Mouse (Mus musculus) left cerebral cortex, postnatal 25 days (tissue): ENCODE data around the gene Ensa. TPM values are rescaled to one million over a fixed set of nuclear protein-coding genes. Genes with fewer than 3 reads are reported as not detected.
"Not testable (repeated sequence)": the region's sequence is repeated elsewhere in the genome, so short reads cannot be mapped to it uniquely, and the experiment has no call there.

ENCODE experiments used
- DNase-seq, 2 experiments: peaks; one replicate each; pipeline ENCODE4 v3.0.0; 2022; ENCODE audit warnings: low spot score in 2 of 2, mixed read lengths in 1 of 2
- intact Hi-C: fragments of 180-260 bp; cut with DNase I; formaldehyde crosslinking; loops from one replicate; pipeline ENCODE4 v1.15.1; 2025
- total RNA-seq, 2 experiments: library from RNA; stranded (reverse); gene quantifications; 2 replicates each; pipeline ENCODE4 v1.2.3; 2021

Gene Ensa
- total RNA-seq, 2 experiments from 2014 or later, result 366 to 382 TPM

DNA sequence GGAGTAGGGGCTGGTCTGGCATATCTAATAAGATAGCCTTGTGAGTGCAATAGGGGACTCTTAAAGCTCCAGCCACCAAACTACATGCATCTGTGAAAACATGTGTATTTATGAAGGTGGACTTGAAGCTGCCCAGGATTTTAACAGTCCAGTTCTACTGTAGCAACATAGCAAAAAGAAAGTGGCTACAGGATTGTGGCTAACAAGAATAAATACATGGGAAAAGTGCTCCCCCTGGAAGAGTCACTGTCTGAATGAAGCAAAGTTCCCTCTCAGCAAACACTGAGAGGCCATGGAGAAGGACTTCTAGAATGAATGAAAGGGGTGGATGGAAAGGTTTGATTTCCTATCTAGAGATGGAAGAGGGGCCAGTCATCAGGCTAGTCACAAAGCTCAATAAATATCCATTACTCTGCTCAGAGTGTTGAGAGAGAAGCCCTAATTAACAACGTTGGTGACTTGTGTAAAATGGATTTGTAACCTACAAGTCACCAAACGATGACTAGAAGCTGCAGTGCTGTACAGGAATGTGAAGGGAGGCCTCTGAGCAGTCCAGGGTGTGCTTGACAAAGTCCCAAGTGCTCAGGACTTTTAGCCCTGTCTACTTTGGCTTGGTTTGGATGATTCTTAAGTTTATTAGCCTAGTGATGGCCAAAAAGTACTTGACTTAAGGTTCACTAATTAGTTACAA lies 36.1 kb downstream of the Ensa start:
- intact Hi-C loops, result no loop called here
- DNase-seq, result no peak

DNA sequence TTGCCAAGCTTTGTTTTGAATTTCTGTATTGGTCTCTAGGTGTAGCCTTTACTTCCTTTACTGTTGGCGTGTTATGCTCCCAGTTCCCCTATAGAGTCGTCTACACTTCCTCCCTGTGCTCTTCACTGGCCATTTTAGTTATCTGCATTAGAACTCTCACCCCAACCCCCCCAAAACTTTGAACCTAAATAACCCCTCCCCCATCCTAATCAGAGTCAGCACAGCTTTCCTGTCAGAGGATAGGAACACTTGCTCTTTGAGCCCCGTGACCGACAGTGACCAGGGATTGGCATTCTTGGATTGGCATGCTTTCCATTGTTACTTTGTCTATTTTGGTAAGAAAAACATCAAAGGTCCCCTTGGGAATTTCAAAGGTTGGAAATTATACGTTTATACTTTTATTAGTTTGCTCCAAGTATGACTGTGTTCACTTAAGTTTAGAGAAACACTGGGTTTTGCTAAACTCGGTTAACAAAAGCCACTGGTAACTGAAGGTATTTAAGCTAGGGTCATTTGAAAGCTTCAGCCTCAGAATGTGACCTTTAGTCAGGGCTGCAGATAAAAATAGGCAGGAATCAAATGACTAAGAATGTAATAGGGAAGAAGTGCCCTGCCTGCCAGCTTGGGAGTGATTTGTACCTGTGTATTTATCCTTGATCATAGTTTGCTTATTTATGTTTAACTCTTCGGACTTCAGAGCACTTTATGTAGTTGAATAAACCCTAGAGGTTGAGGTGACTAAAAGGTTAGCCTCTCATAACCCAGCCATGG lies 37.3 kb downstream of the Ensa start:
- DNase-seq, result no peak
- intact Hi-C loops, result no loop called here

DNA sequence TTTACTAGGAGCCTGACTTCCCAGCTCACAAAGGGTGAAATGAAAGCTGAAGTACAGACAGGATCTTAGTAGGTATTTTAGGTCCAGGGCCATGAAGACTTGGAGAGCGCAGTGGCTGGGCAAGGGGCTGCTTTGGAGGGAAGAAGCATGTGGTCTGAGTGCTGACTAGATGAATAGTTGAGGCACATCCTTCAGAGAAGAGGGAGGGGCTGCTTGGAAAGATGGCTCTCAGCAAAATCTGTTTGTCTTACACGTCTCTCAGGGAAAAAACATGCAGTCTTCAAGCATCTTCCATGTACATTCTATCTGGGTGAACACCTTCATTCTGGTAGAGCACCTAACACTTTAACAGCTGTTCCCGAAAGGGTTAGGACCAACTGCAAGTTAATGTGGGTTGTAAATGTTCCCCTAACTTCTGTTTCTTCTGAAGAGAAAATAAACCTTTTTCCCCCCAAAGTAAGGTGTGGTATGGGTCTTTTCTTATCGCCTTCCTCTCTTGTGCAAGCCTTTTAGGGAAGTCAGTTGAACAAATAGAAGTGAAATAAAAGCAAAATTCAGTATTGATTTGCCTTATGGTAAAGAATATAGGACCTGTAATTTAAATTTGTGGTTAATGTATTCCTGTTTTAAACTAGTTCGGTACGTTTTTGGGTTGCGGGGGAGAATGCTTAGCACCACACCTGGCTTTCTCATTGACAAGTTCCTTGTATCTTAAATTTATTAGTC lies 38.1 kb downstream of the Ensa start:
- intact Hi-C loops, result no loop called here
- DNase-seq, result no peak

DNA sequence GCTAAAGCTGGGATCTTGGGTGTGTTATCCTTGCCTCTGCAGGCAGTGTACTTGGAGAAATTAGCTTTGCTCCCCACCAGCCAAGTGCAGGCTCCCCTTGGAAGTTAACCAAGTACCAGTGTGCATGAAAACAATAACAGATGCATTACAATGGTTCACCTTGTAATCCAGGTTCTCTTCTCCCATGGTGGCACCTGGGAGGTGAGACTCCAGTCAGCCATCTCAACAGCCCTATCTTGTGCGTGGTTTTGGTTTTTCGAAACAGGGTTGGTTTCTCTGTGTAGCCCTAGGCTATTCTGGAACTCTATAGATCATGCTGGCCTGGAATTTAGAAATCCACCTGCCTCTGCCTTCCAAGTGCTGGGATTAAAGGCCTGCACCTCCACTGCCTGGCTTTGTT lies 38.7 kb downstream of the Ensa start:
- no peak for DNase-seq
- intact Hi-C loops, result no loop called here

DNA sequence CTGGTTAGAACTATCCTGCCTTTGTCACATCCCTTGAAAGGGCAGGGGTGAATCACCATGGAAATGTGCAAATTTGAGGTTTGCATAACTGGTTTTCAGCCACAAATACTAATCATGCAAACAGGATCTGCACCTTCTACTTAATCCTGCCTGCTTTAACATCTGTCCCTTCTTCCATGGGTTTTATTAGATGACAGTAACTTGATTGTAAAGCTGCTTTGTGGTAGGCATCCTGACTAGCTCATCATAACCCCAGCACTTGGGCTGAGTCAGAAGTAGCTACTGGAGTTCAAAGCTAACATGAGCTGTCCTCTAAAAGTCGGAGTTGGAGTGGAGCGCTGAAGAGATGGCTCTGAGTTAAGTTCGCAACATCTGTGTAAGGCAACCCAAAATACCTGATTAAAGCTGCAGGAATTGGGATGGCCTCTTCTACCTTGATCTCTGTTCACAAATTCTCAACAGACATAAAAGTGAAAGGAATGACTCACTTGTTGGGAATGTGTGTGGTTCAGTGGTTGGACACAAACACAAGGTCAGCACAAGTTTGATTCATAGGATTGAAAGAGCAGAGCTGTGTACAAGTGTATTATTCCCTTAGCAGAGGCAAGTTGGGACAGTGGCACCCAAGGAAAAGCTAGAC lies 39.3 kb downstream of the Ensa start:
- DNase-seq, result no peak
- intact Hi-C loops, result no loop called here

DNA sequence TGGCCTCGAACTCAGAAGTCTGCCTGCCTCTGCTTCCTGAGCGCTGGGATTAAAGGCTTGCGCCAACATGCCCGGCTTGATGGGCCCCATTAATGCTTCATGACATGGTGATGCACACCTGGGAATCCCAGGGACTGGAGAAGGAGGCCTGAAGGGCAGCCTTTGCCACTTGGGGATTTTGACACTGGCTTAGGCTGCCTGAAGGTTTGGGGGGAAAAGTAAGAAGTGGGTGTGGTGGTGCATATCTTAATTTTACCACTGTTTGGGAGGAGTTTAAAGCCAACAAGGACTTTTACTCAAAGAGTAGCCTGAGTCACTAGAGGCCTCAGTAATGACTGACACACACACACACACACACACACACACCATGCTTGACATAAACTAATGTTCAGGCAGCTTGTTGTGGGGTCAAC lies 40.2 kb downstream of the Ensa start:
- no peak for DNase-seq
- intact Hi-C loops, result no loop called here

DNA sequence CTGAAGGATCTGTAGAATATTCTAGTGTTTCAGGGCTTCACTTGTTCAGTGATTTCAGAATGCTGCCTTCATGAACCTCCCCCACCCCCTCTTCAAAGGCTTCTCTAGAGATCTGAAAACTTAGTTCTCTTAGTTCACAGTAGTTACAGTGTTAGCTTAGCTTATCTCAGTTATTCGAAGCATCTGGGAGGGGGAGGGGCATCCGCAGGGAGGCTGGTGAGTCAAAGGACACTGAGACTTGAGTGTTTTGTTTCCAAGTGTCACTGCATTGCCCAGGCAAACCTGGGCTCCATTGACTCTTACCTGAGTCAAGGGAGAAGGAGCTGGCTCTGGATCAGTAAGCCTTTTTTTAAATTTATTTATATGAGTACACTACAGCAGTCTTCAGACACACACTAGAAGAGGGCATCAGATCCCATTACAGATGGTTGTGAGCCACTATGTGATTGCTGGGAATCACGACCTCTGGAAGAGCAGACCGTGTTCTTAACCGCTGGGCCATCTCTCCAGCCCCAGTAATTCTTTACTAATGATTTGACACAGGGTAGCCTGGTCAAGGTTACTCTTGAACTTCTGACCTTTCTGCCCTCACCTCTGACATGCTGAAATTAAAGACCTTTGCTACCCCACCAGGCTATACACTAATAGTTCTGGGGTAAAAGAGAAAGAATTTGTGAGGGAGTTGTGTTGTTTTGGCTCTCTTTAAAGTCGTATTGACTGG lies 41.5 kb downstream of the Ensa start:
- no peak for DNase-seq
- intact Hi-C loops, result no loop called here

DNA sequence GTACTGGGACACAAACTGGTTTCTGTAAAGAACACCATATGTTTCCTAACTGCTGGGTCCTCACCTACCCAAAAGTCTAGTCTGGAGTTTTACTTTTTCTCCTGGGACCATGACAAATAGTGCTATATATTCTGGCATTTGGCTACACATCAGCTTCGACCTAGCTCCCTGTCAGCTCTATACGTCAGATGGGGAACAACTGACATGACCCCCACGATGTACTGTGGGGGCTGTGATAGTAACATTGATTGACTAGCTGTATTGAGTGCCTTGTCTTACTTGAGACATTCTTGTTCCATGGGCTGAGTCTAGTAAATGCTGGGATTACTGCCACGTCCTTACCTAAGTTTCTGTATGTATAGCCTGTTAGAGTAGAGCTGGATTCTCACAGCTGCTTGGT lies 42.7 kb downstream of the Ensa start:
- intact Hi-C loops, result no loop called here
- DNase-seq, result no peak

DNA sequence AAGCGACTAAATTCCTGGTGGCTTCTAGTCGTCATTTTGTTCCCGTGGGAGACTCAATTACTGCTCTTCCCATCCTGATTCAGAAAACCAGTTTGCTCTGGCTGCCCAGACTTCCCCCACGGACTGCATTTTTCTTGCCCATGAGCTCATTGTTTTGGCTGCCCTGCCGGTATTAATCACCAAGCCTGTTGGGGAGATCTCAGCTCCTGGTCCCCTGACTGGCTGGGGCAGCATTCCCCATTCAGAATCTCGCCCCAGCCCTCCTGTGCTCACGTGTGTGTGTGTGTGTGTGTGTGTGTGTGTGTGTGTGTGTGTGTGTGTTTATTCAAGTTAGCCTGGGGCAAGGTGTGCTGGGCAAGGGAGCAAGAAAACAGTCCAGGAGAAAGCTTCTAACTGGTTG lies 43.2 kb downstream of the Ensa start:
- intact Hi-C loops, result no loop called here
- peak in 1 of 2 experiments; percentile 53 for DNase-seq

DNA sequence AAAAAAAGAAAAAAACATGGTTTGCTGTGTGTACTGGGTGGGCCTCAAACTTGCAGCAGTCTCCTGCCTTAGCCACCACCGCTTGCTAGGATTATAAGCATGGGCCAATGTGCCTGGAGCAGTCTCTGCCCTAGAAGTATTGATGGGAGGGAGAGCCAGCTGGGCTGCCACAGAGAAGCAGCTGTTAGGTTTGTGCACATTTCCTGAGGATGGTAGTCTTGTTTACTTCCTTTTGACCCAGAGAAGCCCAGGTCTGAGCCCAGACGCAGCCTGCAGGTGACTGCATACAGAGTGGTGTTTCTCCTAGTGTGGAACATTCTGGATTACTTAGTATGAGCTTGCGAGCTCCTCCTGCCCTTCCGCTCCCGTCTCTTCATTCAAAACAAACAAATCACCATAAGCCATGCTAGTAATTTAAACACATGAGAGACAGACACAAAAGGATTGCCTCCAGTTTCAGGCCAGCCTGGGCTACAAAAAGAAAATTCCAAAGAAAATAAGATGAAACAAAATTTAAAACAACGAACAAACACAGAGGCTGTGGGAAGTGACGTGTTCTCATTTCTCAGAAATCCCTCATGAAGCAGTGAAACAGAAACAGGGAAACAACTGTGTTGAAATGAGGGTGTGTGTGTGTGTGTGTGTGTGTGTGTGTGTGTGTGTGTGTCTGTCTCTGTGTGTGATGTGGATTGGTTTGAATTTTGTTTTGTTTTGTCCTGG lies 44.0 kb downstream of the Ensa start:
- intact Hi-C loops, result no loop called here
- DNase-seq, result no peak

DNA sequence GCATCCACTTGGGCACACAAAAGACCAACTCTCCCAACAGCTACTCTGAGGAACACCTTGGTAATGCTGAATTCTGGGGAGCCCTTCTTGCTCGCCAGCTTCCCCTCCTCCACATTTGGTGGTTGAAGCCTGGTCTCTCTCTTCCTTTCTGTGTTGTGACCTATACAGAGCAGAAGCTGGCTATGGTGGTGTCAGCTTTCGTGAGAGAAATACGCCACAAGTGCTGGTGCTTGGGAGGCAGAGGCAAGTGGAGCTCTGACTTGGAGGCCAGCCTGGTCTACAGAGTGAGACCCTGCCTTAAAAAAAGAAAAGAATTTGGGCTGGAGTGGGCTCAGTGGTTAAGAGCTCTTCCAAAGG lies 44.5 kb downstream of the Ensa start:
- no peak for DNase-seq
- intact Hi-C loops, result no loop called here

DNA sequence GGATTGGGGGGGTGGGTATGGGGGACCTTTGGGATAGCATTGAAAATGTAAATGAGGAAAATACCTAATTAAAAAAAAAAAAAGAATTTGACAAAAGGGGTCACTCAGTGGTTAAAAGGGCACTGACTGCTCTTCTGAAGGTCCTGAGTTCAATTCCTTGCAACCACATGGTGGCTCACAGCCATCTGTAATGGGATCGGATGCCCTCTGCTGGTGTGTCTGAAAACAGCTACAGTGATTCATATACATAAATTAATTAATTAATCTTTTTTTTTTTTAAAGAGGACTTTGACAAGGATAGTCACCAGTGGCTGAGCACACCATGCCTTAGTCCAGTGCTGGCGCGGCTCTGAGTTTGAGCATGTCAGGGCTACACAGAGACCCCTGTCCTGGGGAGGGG lies 45.6 kb downstream of the Ensa start:
- intact Hi-C loops, DNase-seq: not testable (repeated sequence)

DNA sequence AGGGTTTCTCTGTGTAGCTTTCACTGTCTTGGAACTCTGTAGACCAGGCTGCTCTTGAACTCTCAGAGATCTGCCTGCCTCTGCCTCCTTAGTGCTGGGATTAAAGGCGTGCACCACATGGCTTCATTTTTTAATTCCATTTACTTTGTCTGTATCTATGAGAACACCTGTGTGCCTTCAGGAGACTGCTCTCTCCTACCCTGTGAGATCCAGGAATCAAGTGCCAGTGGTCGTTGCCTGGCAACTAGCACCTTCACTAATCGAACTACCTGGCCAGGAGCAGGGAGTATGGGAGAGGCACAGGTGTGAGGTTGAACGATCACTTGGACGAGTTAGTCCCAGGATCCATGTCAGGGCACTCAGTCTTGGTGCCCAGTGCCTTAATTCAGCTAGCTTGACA lies 46.4 kb downstream of the Ensa start:
- intact Hi-C loops, result no loop called here
- no peak for DNase-seq

DNA sequence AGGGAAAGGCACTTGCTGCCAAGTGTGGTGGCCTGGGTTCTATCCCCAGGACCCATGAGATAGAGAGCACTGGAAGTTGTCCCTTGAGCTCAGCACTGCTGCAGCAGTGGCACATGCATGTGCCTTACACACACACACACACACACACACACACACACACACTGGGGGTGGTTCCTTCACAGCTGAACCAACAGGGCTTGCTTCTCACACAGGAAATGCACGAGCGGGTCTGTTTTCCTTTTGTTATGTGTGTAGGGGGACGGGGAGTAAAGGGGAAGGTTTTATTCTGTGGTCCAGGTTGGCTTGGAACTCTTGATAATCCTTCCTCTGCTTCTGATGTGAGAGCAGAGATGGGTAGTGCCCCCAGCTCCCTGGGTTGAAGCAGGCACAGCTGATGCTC lies 47.7 kb downstream of the Ensa start:
- no peak for DNase-seq

DNA sequence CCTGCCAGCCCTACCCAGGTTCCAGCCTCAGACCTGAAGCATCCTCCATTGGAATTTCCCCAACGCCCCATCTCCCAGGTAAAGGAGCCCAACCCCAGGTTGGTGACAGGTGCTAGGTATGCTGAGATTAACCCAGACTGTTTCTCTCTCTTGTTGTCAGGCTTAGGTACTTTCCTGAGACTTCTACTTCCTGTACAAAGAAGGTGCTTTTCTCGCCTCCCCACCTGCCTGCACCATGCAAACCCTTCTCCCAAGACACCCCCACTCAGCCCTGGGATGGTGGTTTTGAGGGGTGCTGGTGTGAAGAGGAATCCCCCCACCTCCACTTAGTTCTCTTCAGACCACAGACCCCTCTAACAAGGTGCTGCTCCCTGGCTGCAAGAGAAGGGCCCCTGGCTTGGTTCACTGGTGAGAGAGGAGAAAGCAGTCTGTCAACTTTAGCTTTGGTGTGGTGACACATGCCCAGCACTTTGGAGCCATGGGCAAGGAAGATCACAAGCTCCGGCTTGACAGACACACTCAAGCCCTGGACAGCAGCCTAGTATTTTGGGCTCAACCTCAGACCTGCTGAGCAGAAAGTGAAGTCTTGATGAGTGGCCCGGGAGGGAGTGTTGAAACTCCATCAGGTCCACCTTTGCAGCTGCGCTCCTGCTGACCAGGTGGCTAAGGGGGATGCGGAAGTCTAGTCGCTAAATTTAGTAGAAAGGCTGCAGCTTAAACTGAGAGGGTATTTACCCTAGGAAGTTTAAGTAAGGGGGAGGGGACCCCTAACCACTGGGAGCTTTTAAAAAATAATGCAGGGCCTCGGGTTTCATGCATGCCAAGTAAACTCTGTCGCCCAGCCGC lies 48.3 kb downstream of the Ensa start:
- no peak for DNase-seq
- intact Hi-C loops, result loop anchor here (2.0 kb wide), 1 partner anchor 28 kb away; no protein-coding TSS in a partner anchor

More for the DNA sequence above, 47.7 kb downstream of the Ensa start:
- intact Hi-C loops, result loop anchor here (2.0 kb wide), 1 partner anchor 28 kb away; no protein-coding TSS in a partner anchor

DNA sequence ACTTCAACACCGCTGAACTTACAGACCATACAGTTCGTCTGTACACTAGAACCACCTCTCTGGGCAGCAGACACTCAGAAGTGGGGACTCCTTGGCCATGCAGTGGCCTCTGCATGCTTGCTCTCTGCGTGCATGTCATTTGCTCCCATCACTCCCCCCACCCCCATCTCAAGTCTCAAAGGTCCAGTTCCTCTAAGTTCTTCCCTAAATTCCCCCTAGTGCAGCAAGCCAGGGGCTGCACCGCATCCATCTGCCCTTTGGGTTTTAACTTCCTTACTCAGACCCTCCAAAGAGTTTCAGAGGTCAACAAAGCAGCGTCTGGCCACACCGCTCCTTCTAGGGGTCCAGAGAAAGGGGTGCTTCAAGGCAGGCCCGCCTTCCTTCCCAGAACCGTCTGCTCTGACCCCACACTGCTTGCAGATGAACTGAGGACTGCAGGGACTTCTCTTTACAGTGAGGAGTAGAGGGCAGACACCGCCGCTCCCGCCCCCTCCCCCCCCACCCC lies 49.0 kb downstream of the Ensa start:
- DNase-seq, result no peak
- intact Hi-C loops, result loop anchor here (2.0 kb wide), 2 partner anchors 15 to 29 kb away; partner anchors contain the start of gene Mcl1

DNA sequence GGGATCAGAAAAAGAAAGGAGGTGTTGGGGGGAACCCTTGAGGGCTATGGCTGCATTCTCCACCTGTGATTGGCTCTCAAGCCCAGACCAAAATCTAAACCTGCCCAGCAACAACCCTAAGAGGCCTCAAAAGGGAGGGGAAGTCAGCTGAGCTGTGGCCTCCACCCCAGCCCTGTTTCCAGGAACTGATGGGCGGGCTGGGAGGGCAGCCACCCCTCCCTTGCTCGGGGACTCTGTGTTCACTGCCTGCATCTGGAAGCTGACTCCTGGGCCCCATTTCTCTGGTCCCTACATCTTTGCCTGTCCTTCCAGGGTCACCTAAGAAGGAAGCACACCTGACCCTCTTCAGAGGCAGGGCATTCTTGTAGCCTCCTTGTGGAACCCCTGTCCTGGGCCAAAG lies 49.4 kb downstream of the Ensa start:
- DNase-seq, result no peak

DNA sequence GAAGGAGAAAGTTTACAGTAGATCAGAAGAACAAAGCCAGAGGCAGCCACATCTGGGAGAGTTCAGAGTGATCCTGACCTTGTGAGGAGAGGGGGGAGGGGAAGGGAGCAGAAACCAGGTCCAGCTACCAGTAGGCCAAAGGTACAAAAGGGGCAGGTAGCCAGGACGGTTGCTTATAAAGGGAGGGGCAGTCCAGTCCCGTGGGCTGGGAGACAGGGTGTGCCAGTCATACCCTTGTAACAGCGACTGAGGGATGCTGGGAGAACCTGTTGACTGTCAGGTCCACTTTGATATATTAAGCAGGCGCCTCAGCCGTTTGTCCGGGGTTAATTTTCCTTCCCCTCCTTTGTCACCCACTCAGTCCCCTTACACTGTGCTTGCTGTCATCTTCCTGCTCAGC lies 50.0 kb downstream of the Ensa start:
- DNase-seq, result no peak
- intact Hi-C loops, result loop anchor here (2.0 to 5.0 kb wide), 2 partner anchors 16 to 43 kb away; partner anchors contain the start of gene Mcl1

More for the DNA sequence above, 49.4 kb downstream of the Ensa start:
- intact Hi-C loops, result loop anchor here (2.0 kb wide), 1 partner anchor 15 kb away; the partner anchor contains the start of gene Mcl1
